ENCODE assay signal across 8 mouse cellular contexts in the genomic region with DNA sequence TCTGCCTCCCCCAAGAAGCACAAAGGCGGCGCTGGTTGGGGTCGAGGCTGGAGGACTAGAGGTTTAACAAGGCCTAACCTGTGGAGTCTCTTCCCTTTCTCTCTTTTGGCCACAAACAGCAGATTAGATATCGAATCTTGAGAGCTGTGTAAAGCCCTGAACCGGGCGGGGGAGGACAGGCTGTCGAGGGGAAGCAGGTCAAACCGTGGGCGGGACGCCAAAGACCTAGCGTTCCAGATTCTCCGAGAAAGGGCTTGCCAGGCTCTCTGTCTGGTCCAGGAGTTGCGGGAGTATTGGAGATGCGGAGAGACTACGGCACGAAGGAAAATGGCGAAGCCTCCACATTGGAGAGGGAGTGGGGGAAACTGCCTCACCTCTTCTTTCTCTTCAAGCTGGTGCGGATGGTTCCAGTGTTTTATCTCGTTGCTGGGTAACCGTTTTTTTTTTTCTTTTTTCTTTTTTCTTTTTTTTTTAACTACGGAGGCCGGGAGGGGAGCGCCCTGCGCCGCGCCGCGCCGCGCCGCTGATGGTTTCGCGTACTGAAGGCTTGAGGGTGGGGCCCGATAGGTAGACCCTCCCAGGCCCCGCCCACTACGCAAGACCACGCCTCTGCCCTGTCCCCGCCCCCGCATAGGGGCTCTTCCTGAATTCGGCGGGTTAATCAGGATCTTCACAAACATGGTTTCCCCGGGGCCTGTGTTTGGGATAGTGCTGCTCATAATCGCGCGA. TPM values are rescaled to one million over a fixed set of nuclear protein-coding genes. Genes with fewer than 3 reads are reported as not detected.
DNase-seq lines count a peak whose midpoint lies in the region; ATAC-seq and TF ChIP-seq lines count a peak whose summit lies in the region.

A gene (minus strand): TSS at position 541 of the 729 bp plus-strand sequence.

- peak; percentile 88 for DNase-seq in MN1 (ENCODE audit: low spot score)
- DNase-seq in cerebellum, adult 9-10 months = peak; percentile 89
- peak; percentile 88 for DNase-seq in hindbrain, embryonic 10.5 days (ENCODE audit: low spot score)
- peak; percentile 92 for DNase-seq in layer of hippocampus, adult 9-11 months
- peak; percentile 96 for DNase-seq in lung, postnatal 0 days (ENCODE audit: low spot score)
- DNase-seq in ovary, postnatal 14 days (ENCODE audit: low spot score) = peak; percentile 87
- DNase-seq in thymus, postnatal 14 days = peak; percentile 95

- H3K4me2 ChIP-seq in lung, postnatal 0 days (replicated peaks; ENCODE audit: low read depth, low read length) = peak within 1 kb of the TSS; percentile 83

- no peak for TF ChIP-seq CTCF in lung, postnatal 0 days (IDR thresholded peaks at IDR 0.05)

- peaks cover 12% of the 10 kb centered on the region for H3K4me1 ChIP-seq in hindbrain, embryonic 10.5 days (replicated peaks)
- H3K4me1 ChIP-seq in lung, postnatal 0 days (ENCODE audit: insufficient read depth, low read depth, low read length) = peaks cover 3% of the 10 kb centered on the region; the same call in 1 of the 2 replicates

- whole genome bisulfite sequencing in hindbrain, embryonic 10.5 days = under 1% methylated on average over 45 of the region's 45 CpGs
- WGBS in lung, postnatal 0 days = under 1% methylated on average over 45 of the region's 45 CpGs

- peak within 1 kb of the TSS; percentile 92 for H3K27ac ChIP-seq in hindbrain, embryonic 10.5 days
- H3K27ac ChIP-seq in lung, postnatal 0 days (ENCODE audit: low read length) = peak within 1 kb of the TSS; percentile 89

- peaks cover 6% of the 10 kb centered on the region; the same call in 1 of the 2 replicates for H3K27me3 ChIP-seq in hindbrain, embryonic 10.5 days (ENCODE audit: insufficient read depth, poor library complexity, severe bottlenecking)
- no peaks in the 10 kb centered on the region for H3K27me3 ChIP-seq in lung, postnatal 0 days (replicated peaks; ENCODE audit: insufficient read depth, low read length)

- H3K36me3 ChIP-seq in hindbrain, embryonic 10.5 days = no peaks in the 10 kb centered on the region
- H3K36me3 ChIP-seq in lung, postnatal 0 days (ENCODE audit: insufficient read depth, low read length) = no peaks in the 10 kb centered on the region

- H3K9ac ChIP-seq in lung, postnatal 0 days (replicated peaks; ENCODE audit: low read depth) = peak within 1 kb of the TSS; percentile 60

- no peaks in the 10 kb centered on the region for H3K9me3 ChIP-seq in hindbrain, embryonic 10.5 days
- H3K9me3 ChIP-seq in lung, postnatal 0 days (ENCODE audit: low read length) = no peaks in the 10 kb centered on the region

- peak; percentile 75; the same call in 1 of the 2 replicates for TF ChIP-seq EP300 in lung, postnatal 0 days (IDR thresholded peaks at IDR 0.05)

- H3K4me3 ChIP-seq in hindbrain, embryonic 10.5 days = peak within 1 kb of the TSS; percentile 74
- peak within 1 kb of the TSS; percentile 69 for H3K4me3 ChIP-seq in lung, postnatal 0 days (ENCODE audit: low read depth, low read length)

- ATAC-seq in frontal cortex, adult (ENCODE audit: low TSS enrichment) = peak; percentile 62
- ATAC-seq in lung, postnatal 0 days = peak; percentile 98

RNA-seq across cellular contexts. Expression of the gene that starts here (rescaled TPM):
- polyA plus RNA-seq in hindbrain, embryonic 10.5 days (2016; fragmentation: Nextera tagmentation; extraction: Ambion mirVana) = 12.1 and 22.2 TPM in 2 replicates
- 19.2 and 21.6 TPM in 2 replicates for polyA plus RNA-seq in lung, postnatal 0 days (2015; fragmentation: Nextera tagmentation; extraction: Ambion mirVana)

Comparison
In these comparisons a context has a peak if more than half of its experiments do, and no peak if none do; other contexts are left out.
1. Peak in every context shown above with its lines: DNase-seq, ATAC-seq, H3K4me3 ChIP-seq and H3K27ac ChIP-seq.